Mouse (Mus musculus) kidney, postnatal 36 days (tissue): ENCODE measurements around the gene Fam189a1.

Experiments used
- DNase-seq, 2 experiments: peaks; one replicate each; pipeline ENCODE4 v3.0.0; 2021 to 2022; ENCODE audit warnings: mixed read lengths in 2 of 2

Gene Fam189a1

DNA sequence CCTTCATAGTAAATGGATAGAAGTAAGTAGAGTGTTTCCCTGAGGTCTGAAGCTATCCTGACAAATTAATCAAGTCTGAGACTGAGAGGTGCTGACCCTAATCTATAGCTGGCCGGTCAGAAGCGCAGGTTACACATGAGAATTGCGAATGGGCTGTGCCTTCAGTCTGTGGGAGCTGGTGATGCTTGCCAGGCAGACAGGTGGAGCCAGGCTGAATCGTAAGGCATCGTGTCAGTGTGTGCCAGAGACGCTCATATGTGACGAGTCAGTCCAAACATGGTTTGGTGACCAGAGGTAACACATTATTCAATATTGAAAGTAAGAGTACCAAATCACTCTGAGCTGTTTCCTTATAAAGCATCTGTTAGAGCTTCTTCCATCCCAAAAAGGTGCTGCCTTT, 115.3 kb downstream of the Fam189a1 start:
- no peak for DNase-seq

DNA sequence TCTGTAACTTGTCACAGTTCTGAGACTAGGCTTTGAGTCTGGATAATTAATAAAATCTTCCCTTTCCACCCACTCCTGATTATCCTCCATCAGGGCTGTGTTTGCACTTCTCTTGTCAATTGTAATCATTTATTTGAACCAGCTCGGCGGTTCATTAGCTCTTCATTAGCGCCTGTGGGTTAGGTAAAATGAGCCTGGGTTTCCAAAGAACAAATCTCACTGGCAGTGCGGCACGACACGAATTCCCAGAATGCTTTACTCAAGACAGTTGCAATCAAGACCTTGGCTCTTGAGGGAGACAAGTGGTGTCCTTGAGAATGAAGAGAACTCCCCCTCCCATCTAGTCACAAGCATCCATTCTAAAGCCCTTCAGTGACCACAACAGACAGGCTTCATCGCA, 124.6 kb downstream of the Fam189a1 start:
- DNase-seq: no peak

- no peak for DNase-seq
Measured at GRCm38 (mm10) chr7:65031195-65031594, 125.2 kb downstream of the Fam189a1 start.

GRCm38 (mm10) chr7:65029985-65030384, 126.4 kb downstream of the Fam189a1 start:
- no peak for DNase-seq

DNA sequence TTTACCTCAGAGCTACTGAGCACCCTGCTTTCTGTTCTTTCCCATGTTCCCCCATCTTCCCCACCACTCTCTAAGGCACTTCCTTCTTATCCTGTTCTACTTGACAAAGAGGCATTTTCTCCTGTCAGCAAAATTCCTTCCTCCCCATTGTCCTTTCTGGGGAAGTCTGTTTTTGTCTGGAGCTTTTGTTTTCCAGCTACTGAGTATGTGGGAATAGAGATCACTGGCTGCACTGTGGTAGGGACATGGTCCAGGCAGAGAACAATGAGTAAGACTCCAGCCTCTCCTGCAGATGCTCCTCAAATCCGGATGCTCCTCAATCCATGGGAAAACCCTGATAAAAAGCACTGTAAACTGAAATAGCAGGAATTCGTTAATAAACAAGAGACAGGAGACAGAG, 135.1 kb downstream of the Fam189a1 start:
- DNase-seq: no peak

GRCm38 (mm10) chr7:65018036-65018679, 138.2 kb downstream of the Fam189a1 start:
- no peak for DNase-seq

- no peak for DNase-seq
Measured at GRCm38 (mm10) chr7:65017348-65017747, 139.0 kb downstream of the Fam189a1 start.

DNA sequence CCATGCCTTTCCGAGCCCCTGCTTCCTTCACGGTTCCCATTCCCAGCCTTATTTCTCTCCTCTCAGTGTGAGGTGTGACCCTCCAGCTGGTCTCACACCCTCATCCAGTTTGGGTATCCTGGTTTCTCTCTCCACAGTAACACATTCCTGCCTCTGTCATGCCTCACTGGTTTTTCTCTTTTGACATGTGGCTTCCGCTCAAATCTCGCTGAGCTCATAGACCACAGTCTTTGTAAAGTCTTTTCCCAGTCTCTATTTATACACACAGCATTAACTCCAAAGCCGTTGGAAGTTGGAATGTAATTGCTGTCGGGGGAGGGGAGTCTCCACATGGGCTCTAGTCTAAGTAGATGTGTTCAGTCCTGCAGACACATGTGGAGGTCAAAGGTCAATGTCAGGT, 145.2 kb downstream of the Fam189a1 start:
- no peak for DNase-seq

GRCm38 (mm10) chr7:65010275-65010674, 146.1 kb downstream of the Fam189a1 start:
- DNase-seq: no peak

DNA sequence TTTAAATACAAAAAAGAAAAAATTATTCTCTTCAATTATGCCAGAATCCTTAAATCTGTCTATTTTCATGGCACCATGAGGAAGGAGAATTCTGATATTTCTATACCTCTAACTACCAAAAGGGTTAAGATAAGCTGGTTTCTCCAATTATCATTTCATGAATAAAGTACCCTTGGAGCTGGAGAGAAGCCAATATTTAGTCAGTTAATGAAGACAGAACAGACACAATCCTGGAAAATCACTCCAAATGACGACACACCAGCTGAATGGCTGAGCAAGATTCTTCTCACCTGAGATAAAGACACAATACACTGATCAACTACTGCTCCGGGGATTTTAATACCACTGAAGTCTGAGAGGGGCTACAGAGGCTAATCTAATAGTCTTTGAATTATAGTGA, 150.6 kb downstream of the Fam189a1 start:
- DNase-seq: no peak

GRCm38 (mm10) chr7:64999718-65000214, 156.6 kb downstream of the Fam189a1 start:
- DNase-seq: no peak

- DNase-seq: no peak
Measured at GRCm38 (mm10) chr7:64997743-64998142, 158.6 kb downstream of the Fam189a1 start.

DNA sequence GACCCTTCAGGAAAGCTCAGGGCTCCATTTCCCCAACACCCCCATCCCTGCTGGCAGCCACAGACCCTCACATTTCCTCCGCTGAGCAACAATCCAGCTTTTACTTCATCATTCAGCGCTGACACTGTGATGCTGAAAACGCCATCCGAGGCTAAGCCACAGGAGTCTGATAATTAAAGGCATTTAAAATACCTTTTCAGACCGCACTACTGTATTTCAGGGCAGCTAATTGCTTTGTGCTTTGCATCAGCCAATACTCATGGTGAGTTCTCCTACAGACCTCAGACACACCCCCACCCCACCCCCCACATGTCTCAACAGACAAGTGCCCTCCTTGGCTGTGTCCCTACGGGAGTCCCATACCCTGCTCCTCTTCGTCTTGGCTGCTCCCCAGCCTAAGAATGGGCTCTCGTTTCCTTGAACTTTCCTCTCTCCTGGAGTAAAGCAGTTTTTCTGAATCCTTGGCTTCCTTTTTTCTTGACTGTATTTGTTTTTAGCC, 160.4 kb downstream of the Fam189a1 start:
- DNase-seq: no peak

GRCm38 (mm10) chr7:64989406-64989805, 167.0 kb downstream of the Fam189a1 start:
- DNase-seq: peak in 1 of 2 experiments; percentile 5

- no peak for DNase-seq
Measured at GRCm38 (mm10) chr7:64988015-64988414, 168.4 kb downstream of the Fam189a1 start.

DNA sequence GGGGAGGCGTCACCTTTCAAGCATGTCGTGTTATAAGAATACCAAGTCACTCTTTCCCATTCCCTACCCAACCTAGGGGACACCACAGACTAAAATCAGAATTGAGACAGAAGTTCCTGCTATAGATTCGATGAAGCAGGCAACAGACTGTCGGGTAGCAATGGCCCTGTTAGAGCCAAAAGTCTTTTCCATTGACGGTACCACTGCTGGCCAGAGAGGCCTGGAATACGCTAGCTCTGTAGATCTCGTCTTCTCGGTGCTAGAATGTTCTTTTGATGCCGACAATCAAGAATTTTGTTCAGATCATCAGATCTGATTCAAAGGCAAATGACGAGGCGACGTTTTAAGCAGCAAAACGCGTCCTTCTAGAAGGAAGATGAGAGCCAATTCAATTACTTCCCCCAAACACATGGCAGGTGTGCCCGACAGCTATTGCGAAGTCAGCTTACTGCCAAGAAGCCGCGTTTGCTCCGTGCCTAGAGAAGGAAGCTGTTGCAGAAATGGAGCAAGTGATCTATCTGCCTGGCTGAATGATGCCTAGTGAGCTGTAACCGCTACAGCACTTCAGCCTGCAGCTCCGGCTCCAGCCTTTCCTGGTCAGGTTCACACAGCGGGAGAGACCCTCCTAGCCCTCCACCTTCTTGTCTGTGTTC, 171.8 kb downstream of the Fam189a1 start:
- no peak for DNase-seq

GRCm38 (mm10) chr7:64981511-64982235, 174.7 kb downstream of the Fam189a1 start:
- DNase-seq: no peak

DNA sequence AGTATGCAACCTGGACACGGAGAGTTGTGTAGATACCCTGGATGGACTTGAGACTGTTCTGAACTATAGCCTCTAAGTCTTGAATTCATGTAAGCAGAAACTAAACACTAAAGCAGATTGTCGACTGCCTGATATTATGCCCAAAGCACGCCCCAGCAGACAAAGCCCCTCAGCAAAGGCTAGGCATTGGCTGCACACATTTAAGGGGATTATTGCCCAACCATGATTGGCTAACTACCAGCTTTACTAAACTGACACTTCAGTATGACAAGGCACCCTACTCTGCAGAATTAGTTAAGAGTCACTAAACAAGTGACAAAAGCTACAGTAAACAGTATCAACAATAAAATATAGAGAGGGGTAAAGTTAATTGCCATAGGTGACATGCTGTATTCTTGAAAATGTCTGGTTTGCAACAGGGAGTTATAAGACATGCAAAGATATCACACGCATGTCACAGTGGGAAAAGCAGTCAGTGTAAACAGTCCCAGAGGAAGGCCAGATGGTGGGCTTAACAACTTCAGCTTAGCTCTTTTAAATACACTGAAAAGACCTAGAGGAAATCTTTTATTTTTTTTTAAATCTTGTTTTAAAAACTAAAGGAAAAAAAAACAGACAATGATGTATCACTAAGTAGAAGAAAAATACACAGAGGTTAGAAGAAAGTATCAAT, 182.6 kb downstream of the Fam189a1 start:
- DNase-seq: no peak

DNA sequence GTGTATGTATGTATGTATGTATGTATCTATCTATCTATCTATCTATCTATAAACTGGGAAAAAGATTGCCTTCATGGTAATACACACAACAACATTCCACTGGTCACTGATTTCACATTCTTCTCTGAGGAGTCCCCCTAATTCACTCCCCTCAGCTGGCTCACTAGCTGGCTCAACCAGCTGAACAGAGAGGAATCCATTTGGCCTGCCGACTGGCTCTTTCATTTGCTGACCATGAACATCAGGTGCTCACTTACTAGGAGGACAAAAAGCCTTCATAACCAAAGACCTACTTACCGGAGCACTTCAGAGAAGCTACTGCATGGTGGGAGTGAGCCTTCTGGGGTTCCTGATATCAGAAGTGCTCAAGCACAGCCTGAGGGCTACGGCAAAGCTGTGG, 194.2 kb downstream of the Fam189a1 start:
- DNase-seq: no peak

GRCm38 (mm10) chr7:64959087-64959486, 197.3 kb downstream of the Fam189a1 start:
- no peak for DNase-seq

DNA sequence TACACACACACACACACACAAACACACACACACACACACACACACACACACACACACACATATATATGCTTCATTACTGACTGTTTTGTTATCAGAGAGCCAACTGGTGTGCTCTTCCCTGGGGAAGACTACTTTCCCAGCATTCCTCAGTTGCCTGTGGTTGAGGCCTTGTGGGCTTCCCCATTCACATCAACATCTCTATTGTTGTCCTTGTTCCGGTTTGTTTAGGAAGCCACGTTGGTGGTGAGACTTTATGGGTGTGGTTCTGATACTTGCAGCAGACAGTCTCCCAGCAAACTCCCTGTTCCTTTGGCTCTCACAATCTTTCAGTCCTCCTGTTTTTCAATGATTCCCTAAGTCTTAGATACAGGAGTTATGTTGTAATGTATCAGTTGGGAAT, 204.2 kb downstream of the Fam189a1 start:
- DNase-seq: no peak

DNA sequence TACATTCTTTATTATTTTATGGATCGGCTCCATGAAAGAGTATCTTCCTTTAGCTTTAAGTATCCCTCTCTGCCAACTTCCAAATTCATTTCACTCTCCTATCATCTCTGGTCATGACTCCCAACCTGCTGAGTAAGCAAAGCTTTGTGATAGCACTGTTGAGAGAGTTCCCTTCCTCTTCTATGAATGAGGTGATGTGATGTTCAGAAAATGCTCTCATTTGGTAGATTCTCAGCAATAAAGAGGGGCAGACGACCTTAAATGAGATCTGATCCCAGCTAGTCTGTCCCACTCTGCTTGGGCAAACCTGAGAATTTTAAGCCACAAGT, 205.6 kb downstream of the Fam189a1 start:
- no peak for DNase-seq
